22 mouse cellular contexts compared by ENCODE assay signal in the genomic region with DNA sequence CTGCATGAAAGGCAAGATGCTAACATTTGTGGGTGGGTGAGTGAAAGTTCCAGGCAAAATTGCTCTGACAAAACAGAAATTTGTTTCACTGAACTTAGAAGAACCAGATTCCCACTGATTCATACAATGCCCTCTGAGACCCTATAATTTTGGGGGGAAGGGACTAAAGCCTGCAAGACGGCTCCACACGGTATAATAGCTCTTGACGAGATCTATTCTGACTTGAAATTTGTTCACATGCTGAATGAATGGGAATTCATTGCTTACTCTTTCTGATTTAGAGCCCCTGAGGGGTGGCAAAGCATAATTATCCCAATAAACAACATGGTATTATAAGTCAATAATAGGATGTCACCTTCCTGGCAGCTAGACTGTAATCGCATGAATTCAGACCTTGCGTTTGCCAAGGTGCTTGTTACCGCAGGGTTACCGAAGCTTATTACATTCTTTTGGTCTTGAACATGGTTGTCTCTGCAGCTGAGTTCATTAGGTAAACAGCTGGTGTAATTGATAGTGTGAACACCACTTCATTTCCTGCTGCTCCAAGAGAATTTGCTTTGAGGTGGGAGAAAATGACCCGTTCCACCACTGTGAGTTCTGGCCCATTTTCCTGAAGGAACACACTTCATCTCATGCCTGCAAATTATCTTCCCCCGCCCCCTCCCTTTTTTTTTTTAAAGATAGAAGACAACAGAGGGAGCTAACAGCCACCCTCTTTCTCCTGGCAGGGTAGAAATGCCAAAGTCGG.
DNase-seq lines count a peak whose midpoint lies in the region; ATAC-seq and TF ChIP-seq lines count a peak whose summit lies in the region.
"Had no signal": no experiment of that assay in that cellular context is flagged by ENCODE, and none has a peak within 500 bp of the region (broad histone marks: within the 10 kb centered on the region; RNA-seq: fewer than 3 reads in every experiment).

No protein-coding gene starts in this region.

- H3K27ac ChIP-seq in hindbrain, postnatal 0 days: no peak overlapping the region
- H3K27ac ChIP-seq in hindbrain, embryonic 11.5 days (ENCODE audit: low read depth, low read length): no peak overlapping the region
- no peak overlapping the region for H3K27ac ChIP-seq in neural tube, embryonic 15.5 days (replicated peaks)
- H3K27ac ChIP-seq: heart, embryonic 10.5 days; hindbrain, embryonic 12.5 days; kidney, embryonic 15.5 days; limb, embryonic 15.5 days; liver, embryonic 15.5 days; midbrain, embryonic 13.5 days; stomach, embryonic 15.5 days had no signal

- H3K4me1 ChIP-seq in hindbrain, postnatal 0 days (ENCODE audit: insufficient read depth, low read length): 0 out of 2 replicates have a peak, but pooled peaks cover 3% of the 10 kb centered on the region
- H3K4me1 ChIP-seq in hindbrain, embryonic 11.5 days (replicated peaks; ENCODE audit: control insufficient read depth, insufficient read depth, low read length): no peaks in the 10 kb centered on the region
- peaks cover 17% of the 10 kb centered on the region for H3K4me1 ChIP-seq in neural tube, embryonic 15.5 days
- H3K4me1 ChIP-seq: heart, embryonic 10.5 days; hindbrain, embryonic 12.5 days; limb, embryonic 15.5 days; liver, embryonic 15.5 days; stomach, embryonic 15.5 days had no signal

- no peak for TF ChIP-seq CTCF in hindbrain, postnatal 0 days (IDR thresholded peaks at IDR 0.05; ENCODE audit: low read depth)

- 41% methylated on average over 10 of the region's 10 CpGs for WGBS in hindbrain, postnatal 0 days
- 80% methylated on average over 10 of the region's 10 CpGs for WGBS in hindbrain, embryonic 11.5 days
- WGBS in neural tube, embryonic 15.5 days: 38% methylated on average over 10 of the region's 10 CpGs

- no peaks in the 10 kb centered on the region for H3K27me3 ChIP-seq in hindbrain, postnatal 0 days (ENCODE audit: insufficient read depth, low read length)
- H3K27me3 ChIP-seq in hindbrain, embryonic 11.5 days (ENCODE audit: control insufficient read depth, insufficient read depth, low read length): no peaks in the 10 kb centered on the region
- H3K27me3 ChIP-seq in neural tube, embryonic 15.5 days (replicated peaks): no peaks in the 10 kb centered on the region
- H3K27me3 ChIP-seq: hindbrain, embryonic 12.5 days; kidney, embryonic 15.5 days; limb, embryonic 15.5 days; liver, embryonic 15.5 days; midbrain, embryonic 13.5 days; stomach, embryonic 15.5 days had no signal

- H3K9me3 ChIP-seq in hindbrain, postnatal 0 days (ENCODE audit: low read length): no peaks in the 10 kb centered on the region
- no peaks in the 10 kb centered on the region for H3K9me3 ChIP-seq in hindbrain, embryonic 11.5 days (ENCODE audit: control insufficient read depth, low read length)
- H3K9me3 ChIP-seq in neural tube, embryonic 15.5 days (replicated peaks): no peaks in the 10 kb centered on the region
- H3K9me3 ChIP-seq: heart, embryonic 10.5 days; hindbrain, embryonic 12.5 days; kidney, embryonic 15.5 days; limb, embryonic 15.5 days; liver, embryonic 15.5 days; midbrain, embryonic 13.5 days; stomach, embryonic 15.5 days had no signal

- no peak overlapping the region for H3K4me2 ChIP-seq in hindbrain, postnatal 0 days (ENCODE audit: low read depth, low read length)
- no peak overlapping the region for H3K4me2 ChIP-seq in hindbrain, embryonic 11.5 days (replicated peaks; ENCODE audit: low read depth, low read length)
- no peak overlapping the region for H3K4me2 ChIP-seq in neural tube, embryonic 15.5 days
- H3K4me2 ChIP-seq: hindbrain, embryonic 12.5 days; kidney, embryonic 15.5 days; limb, embryonic 15.5 days; liver, embryonic 15.5 days; midbrain, embryonic 13.5 days; stomach, embryonic 15.5 days had no signal

- peak; percentile 13 to 34 for DNase-seq in cerebellum, postnatal 10 days
- no peak for DNase-seq in cerebellum, adult 9-11 months
- DNase-seq in hindbrain, postnatal 0 days (ENCODE audit: low spot score): peak; percentile 41
- no peak for DNase-seq in hindbrain, embryonic 11.5 days (ENCODE audit: low spot score)
- peak; percentile 9 for DNase-seq in neural tube, embryonic 10.5 days (ENCODE audit: extremely low spot score, low spot score)
- DNase-seq in spleen, postnatal 14 days (ENCODE audit: low spot score in 2 of 2): no peak
- DNase-seq in lung, postnatal 14 days: no peak
- DNase-seq: adrenal gland, postnatal 10 days; cerebellum, adult 11-12 months; cerebellum, postnatal 36 days; right cerebral cortex, postnatal 14 days; thymus, adult 2 months had no signal

- peak; percentile 49; the same call in 1 of the 2 replicates for ATAC-seq in hindbrain, postnatal 0 days
- no peak for ATAC-seq in hindbrain, embryonic 11.5 days (ENCODE audit: low FRiP score)
- ATAC-seq in neural tube, embryonic 15.5 days (ENCODE audit: low FRiP score): no peak
- ATAC-seq: intestine, embryonic 16.5 days; midbrain, embryonic 13.5 days; Patski had no signal

- no peak overlapping the region for H3K9ac ChIP-seq in hindbrain, postnatal 0 days (replicated peaks; ENCODE audit: low read length)
- H3K9ac ChIP-seq in hindbrain, embryonic 11.5 days (ENCODE audit: low read depth, low read length): no peak overlapping the region
- no peak overlapping the region for H3K9ac ChIP-seq in neural tube, embryonic 15.5 days (replicated peaks)
- H3K9ac ChIP-seq: hindbrain, embryonic 12.5 days; kidney, embryonic 15.5 days; limb, embryonic 15.5 days; liver, embryonic 15.5 days; midbrain, embryonic 13.5 days; stomach, embryonic 15.5 days had no signal

- H3K4me3 ChIP-seq in hindbrain, postnatal 0 days (ENCODE audit: low read length): no peak overlapping the region
- H3K4me3 ChIP-seq in hindbrain, embryonic 11.5 days (ENCODE audit: low read depth, low read length): no peak overlapping the region
- H3K4me3 ChIP-seq in neural tube, embryonic 15.5 days (replicated peaks): no peak overlapping the region
- H3K4me3 ChIP-seq: heart, embryonic 10.5 days; hindbrain, embryonic 12.5 days; kidney, embryonic 15.5 days; limb, embryonic 15.5 days; liver, embryonic 15.5 days; midbrain, embryonic 13.5 days; stomach, embryonic 15.5 days had no signal

- H3K36me3 ChIP-seq in hindbrain, postnatal 0 days (ENCODE audit: insufficient read depth, low read length): no peaks in the 10 kb centered on the region
- no peaks in the 10 kb centered on the region for H3K36me3 ChIP-seq in hindbrain, embryonic 11.5 days (ENCODE audit: control insufficient read depth, insufficient read depth, low read length)
- H3K36me3 ChIP-seq in neural tube, embryonic 15.5 days: no peaks in the 10 kb centered on the region
- H3K36me3 ChIP-seq: heart, embryonic 10.5 days; hindbrain, embryonic 12.5 days; kidney, embryonic 15.5 days; limb, embryonic 15.5 days; liver, embryonic 15.5 days; midbrain, embryonic 13.5 days; stomach, embryonic 15.5 days had no signal

Comparison
In these comparisons a context has a peak if more than half of its experiments do, and no peak if none do; other contexts are left out.
1. DNase-seq: peak in cerebellum, postnatal 10 days (2 of 2), hindbrain, postnatal 0 days (single experiment) and neural tube, embryonic 10.5 days (single experiment); none in cerebellum, adult 9-11 months (single experiment), hindbrain, embryonic 11.5 days (single experiment), spleen, postnatal 14 days (0 of 2) and lung, postnatal 14 days (single experiment).